Mouse (Mus musculus): ENCODE measurements at regions not wholly inside any gene's neighbourhood (a gene's known extent, or its start where the extent isn't known, plus 50 kb on each side); places are given as distances from the start of the nearest gene placed in this dataset.

GRCm38 (mm10) chrY:4072666-4073065 is 301.2 kb downstream of the Gm3376 start:
- peak; percentile 68 for DNase-seq (ENCODE audit: low read depth, low spot score)

GRCm38 (mm10) chrY:4073566-4073965 is 302.1 kb downstream of the Gm3376 start:
- peak; percentile 53 for DNase-seq (ENCODE audit: low read depth, low spot score)

Data from c-Kit-negative CD71-positive TER-119-positive erythroid progenitor cells, embryonic 14.5 days (primary cell).